Mouse (Mus musculus): ENCODE data around the gene Prickle3. TPM values are rescaled to one million over a fixed set of nuclear protein-coding genes. Genes with fewer than 3 reads are reported as not detected.
A peak's percentile ranks its signal among the peaks of the same experiment; 100 is the strongest.
"Not testable (repeated sequence)": the region's sequence is repeated elsewhere in the genome, so short reads cannot be mapped to it uniquely, and the experiment has no call there.

The Prickle3 gene
- polyA plus RNA-seq, 1 experiment from 2014 or later, result 0.94 TPM

DNA sequence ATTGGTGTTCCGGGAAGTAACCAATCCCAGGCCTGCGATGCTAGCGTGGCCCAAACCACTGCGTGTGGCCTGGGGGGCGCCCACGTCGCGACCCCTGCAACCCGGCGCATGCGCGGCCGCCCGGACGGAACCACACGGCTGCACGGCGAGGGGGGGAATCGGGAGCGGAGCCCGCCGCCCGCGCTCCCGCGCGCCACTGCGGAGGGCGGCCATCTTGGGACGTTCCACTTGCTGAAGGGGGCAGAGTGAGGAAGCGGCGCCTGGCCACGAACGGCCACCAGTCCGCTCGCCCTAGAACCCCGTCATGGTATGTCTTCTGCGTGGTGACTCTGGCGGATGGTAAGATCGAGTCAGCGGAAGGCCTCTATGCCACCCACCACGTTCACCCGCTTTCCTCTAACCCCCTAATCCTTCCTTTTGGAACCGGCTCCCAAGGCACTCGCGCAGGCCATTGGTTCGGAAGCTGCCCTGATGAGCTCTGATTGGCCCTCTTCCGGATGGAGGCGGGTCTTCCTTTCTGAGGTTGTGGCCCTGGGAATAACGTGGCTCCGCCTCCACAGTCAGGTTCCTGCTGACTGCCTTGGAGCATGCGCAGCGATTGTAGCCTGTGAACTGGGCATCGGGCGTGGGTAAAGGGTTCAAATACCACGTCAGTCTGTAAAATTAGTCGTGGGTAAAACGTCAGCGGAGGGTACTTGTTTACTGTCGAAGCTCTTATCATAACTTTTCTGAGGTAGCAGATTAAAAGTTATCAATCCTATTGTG lies 57.3 kb downstream of the Prickle3 start, which contains the start of gene Wdr45:
Gene Wdr45, plus strand, starts transcription at position 199 of the 765 bp plus-strand sequence.
- H3K9me3 ChIP-seq (replicated peaks; ENCODE audit: control insufficient read depth, low read length); H3K27ac ChIP-seq (ENCODE audit: low read depth, low read length); H3K27me3 ChIP-seq (replicated peaks; ENCODE audit: control insufficient read depth, insufficient read depth, low read length); H3K36me3 ChIP-seq (ENCODE audit: control insufficient read depth, insufficient read depth, low read length); H3K4me1 ChIP-seq (ENCODE audit: control insufficient read depth, insufficient read depth, low read length): not testable (repeated sequence)
- peak; percentile 97 for DNase-seq (ENCODE audit: low spot score)
- Histone ChIP-seq H3K4me3 (ENCODE audit: low read depth, low read length) (peak within 1 kb of the TSS; percentile 28), H3K9ac (ENCODE audit: low read length) (peak within 1 kb of the TSS; percentile 53), H3K4me2 (ENCODE audit: low read length) (peak within 1 kb of the TSS; percentile 45)
- ATAC-seq, result peak; percentile 98
- WGBS, result 28% methylated on average over 21 of the region's 60 CpGs

DNA sequence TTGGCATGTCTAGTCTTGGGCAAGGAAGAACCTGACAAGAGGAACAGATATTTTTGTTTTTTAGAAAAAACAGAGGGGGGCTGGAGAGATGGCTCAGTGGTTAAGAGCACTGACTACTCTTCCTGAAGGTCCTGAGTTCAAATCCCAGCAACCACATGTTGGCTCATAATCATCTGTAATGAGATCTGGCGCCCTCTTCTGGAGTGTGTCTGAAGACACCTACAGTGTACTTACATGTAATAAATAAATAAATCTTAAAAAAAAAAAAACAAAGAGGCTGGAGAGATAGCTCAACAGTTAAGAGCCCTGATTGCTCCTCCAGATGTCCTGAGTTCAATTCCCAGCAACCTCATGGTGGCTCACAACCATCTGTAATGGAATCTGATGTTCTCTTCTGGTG lies 59.0 kb downstream of the Prickle3 start:
- not testable (repeated sequence) for H3K4me3 ChIP-seq (ENCODE audit: low read depth, low read length); H3K9ac ChIP-seq (ENCODE audit: low read length); H3K4me2 ChIP-seq (ENCODE audit: low read length); H3K4me1 ChIP-seq (ENCODE audit: control insufficient read depth, insufficient read depth, low read length); H3K36me3 ChIP-seq (ENCODE audit: control insufficient read depth, insufficient read depth, low read length); DNase-seq (ENCODE audit: low spot score); ATAC-seq; H3K27ac ChIP-seq (ENCODE audit: low read depth, low read length); H3K27me3 ChIP-seq (replicated peaks; ENCODE audit: control insufficient read depth, insufficient read depth, low read length); H3K9me3 ChIP-seq (replicated peaks; ENCODE audit: control insufficient read depth, low read length)
- 50% methylated on average over 1 of the region's 1 CpGs for WGBS

Other genes starting within 250 kb of the Prickle3 start
- 0.09 TPM in 1 of 2 replicates, not detected in the other for gene Foxp3, start 83.6 kb upstream of the Prickle3 start, polyA plus RNA-seq (2014; fragmentation: Nextera tagmentation; extraction: Ambion mirVana)
- gene Ppp1r3f, start 83.0 kb upstream of the Prickle3 start, polyA plus RNA-seq (2014; fragmentation: Nextera tagmentation; extraction: Ambion mirVana), result 2.6 and 3.3 TPM in 2 replicates
- 37.0 and 44.0 TPM in 2 replicates for gene Ccdc22, start 51.7 kb upstream of the Prickle3 start, polyA plus RNA-seq (2014; fragmentation: Nextera tagmentation; extraction: Ambion mirVana)
- not detected in 2 replicates for gene Cacna1f, start 50.2 kb upstream of the Prickle3 start, polyA plus RNA-seq (2014; fragmentation: Nextera tagmentation; extraction: Ambion mirVana)
- gene Syp, start 18.8 kb upstream of the Prickle3 start, polyA plus RNA-seq (2014; fragmentation: Nextera tagmentation; extraction: Ambion mirVana), result 69.2 and 96.1 TPM in 2 replicates
- 38.4 and 51.5 TPM in 2 replicates for gene Plp2, start 14.1 kb downstream of the Prickle3 start, polyA plus RNA-seq (2014; fragmentation: Nextera tagmentation; extraction: Ambion mirVana)
- gene Magix, start 24.0 kb downstream of the Prickle3 start, polyA plus RNA-seq (2014; fragmentation: Nextera tagmentation; extraction: Ambion mirVana), result 0.13 TPM in 1 of 2 replicates, not detected in the other
- gene Gpkow, start 39.9 kb downstream of the Prickle3 start, polyA plus RNA-seq (2014; fragmentation: Nextera tagmentation; extraction: Ambion mirVana), result 56.2 and 57.4 TPM in 2 replicates
- 30.2 and 31.3 TPM in 2 replicates for gene Wdr45, start 57.1 kb downstream of the Prickle3 start, polyA plus RNA-seq (2014; fragmentation: Nextera tagmentation; extraction: Ambion mirVana)
- not detected in 2 replicates for gene Gm45208, start 65.0 kb downstream of the Prickle3 start, polyA plus RNA-seq (2014; fragmentation: Nextera tagmentation; extraction: Ambion mirVana)
- gene Praf2, start 71.2 kb downstream of the Prickle3 start, polyA plus RNA-seq (2014; fragmentation: Nextera tagmentation; extraction: Ambion mirVana), result 139 and 145 TPM in 2 replicates
- 43.8 and 45.3 TPM in 2 replicates for gene Ccdc120, start 93.6 kb downstream of the Prickle3 start, polyA plus RNA-seq (2014; fragmentation: Nextera tagmentation; extraction: Ambion mirVana)
- 16.1 and 23.9 TPM in 2 replicates for gene Tfe3, start 105.3 kb downstream of the Prickle3 start, polyA plus RNA-seq (2014; fragmentation: Nextera tagmentation; extraction: Ambion mirVana)
- gene Gripap1, start 132.5 kb downstream of the Prickle3 start, polyA plus RNA-seq (2014; fragmentation: Nextera tagmentation; extraction: Ambion mirVana), result 44.0 and 50.4 TPM in 2 replicates
- gene Kcnd1, start 165.0 kb downstream of the Prickle3 start, polyA plus RNA-seq (2014; fragmentation: Nextera tagmentation; extraction: Ambion mirVana), result 1.3 and 1.6 TPM in 2 replicates
- 31.8 and 36.9 TPM in 2 replicates for gene Otud5, start 184.1 kb downstream of the Prickle3 start, polyA plus RNA-seq (2014; fragmentation: Nextera tagmentation; extraction: Ambion mirVana)
- 11.3 and 15.1 TPM in 2 replicates for gene Pim2, start 221.0 kb downstream of the Prickle3 start, polyA plus RNA-seq (2014; fragmentation: Nextera tagmentation; extraction: Ambion mirVana)
- gene Slc35a2, start 226.8 kb downstream of the Prickle3 start, polyA plus RNA-seq (2014; fragmentation: Nextera tagmentation; extraction: Ambion mirVana), result 17.1 and 17.8 TPM in 2 replicates
- 144 and 172 TPM in 2 replicates for gene Pqbp1, start 242.0 kb downstream of the Prickle3 start, polyA plus RNA-seq (2014; fragmentation: Nextera tagmentation; extraction: Ambion mirVana)
- gene Timm17b, start 242.1 kb downstream of the Prickle3 start, polyA plus RNA-seq (2014; fragmentation: Nextera tagmentation; extraction: Ambion mirVana), result 193 and 227 TPM in 2 replicates